Mouse (Mus musculus): ENCODE data around the gene Smarce1. TPM values are rescaled to one million over a fixed set of nuclear protein-coding genes. Genes with fewer than 3 reads are reported as not detected.

Smarce1 gene
- polyA plus RNA-seq (2017; shearing (Covaris generic)) = 193 TPM

GRCm38 (mm10) chr11:99230261-99231048 is at the start of gene Smarce1:
Smarce1 (minus strand) TSS chr11:99231017.

GRCm38 (mm10) chr11:99243820-99244374 is 13.1 kb upstream of the Smarce1 start, which contains the start of gene Krt222:
Krt222 (minus strand) TSS chr11:99244085.

Other genes starting within 250 kb of the Smarce1 start
- gene Gjd3, start 248.0 kb downstream of the Smarce1 start, polyA plus RNA-seq (2017; shearing (Covaris generic)) = not detected
- 4.9 TPM for gene Top2a, start 206.8 kb downstream of the Smarce1 start, polyA plus RNA-seq (2017; shearing (Covaris generic))
- not detected for gene Igfbp4, start 189.8 kb downstream of the Smarce1 start, polyA plus RNA-seq (2017; shearing (Covaris generic))
- gene Tns4, start 141.7 kb downstream of the Smarce1 start, polyA plus RNA-seq (2017; shearing (Covaris generic)) = not detected
- 296 TPM for gene Ccr7, start 75.9 kb downstream of the Smarce1 start, polyA plus RNA-seq (2017; shearing (Covaris generic))
- not detected for gene Krt222, start 13.1 kb upstream of the Smarce1 start, polyA plus RNA-seq (2017; shearing (Covaris generic))
- gene Krt24, start 54.2 kb upstream of the Smarce1 start, polyA plus RNA-seq (2017; shearing (Covaris generic)) = not detected
- gene Krt25, start 91.9 kb upstream of the Smarce1 start, polyA plus RNA-seq (2017; shearing (Covaris generic)) = 0.49 TPM
- 0.11 TPM for gene Krt26, start 106.9 kb upstream of the Smarce1 start, polyA plus RNA-seq (2017; shearing (Covaris generic))
- not detected for gene Krt27, start 120.1 kb upstream of the Smarce1 start, polyA plus RNA-seq (2017; shearing (Covaris generic))
- gene Krt28, start 143.9 kb upstream of the Smarce1 start, polyA plus RNA-seq (2017; shearing (Covaris generic)) = 0.26 TPM
- gene Krt10, start 158.3 kb upstream of the Smarce1 start, polyA plus RNA-seq (2017; shearing (Covaris generic)) = 10.1 TPM
- not detected for gene Krt12, start 191.2 kb upstream of the Smarce1 start, polyA plus RNA-seq (2017; shearing (Covaris generic))
- 0.26 TPM for gene Krt20, start 207.1 kb upstream of the Smarce1 start, polyA plus RNA-seq (2017; shearing (Covaris generic))

Data from effector memory CD4-positive, alpha-beta T cell, adult 7 months (primary cell).